ENCODE assay signal across 14 mouse cellular contexts in the genomic region with DNA sequence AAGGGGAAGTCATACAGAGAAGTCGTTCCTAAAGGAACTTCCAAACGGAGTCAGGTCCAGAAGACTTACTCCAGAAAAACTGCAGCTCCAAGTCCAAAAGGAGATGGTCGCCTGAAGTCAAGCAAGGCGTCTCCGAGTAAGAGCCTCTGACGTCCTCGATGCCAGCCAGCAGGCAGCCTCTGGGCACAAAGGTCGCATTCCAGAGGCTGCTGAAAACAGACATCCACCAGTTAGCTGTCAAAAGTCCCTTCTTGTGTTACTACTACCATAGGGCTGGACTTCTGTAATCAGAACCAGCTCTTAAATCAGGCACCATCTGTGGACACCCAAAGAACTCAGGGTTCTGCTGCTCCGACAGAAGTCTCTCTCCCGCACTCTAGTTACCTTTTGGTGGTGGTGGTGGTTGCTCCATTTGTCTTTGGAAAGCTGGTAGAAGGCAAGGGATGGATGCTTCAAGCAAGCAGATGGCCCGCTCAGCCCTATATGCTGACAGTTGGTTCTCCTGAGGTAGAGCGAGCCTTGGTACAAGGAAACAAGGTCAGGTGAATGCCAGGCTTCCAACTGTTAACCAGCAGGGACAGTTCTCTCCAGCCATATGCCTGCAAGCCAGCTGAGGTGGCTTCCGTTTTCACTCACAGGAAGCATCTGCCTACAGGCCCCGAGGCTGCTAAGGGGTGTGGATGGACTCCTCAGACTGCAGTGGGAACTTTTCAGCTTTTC. TPM values are rescaled to one million over a fixed set of nuclear protein-coding genes. Genes with fewer than 3 reads are reported as not detected.
DNase-seq lines count a peak whose midpoint lies in the region; ATAC-seq and TF ChIP-seq lines count a peak whose summit lies in the region.
"Had no signal": no experiment of that assay in that cellular context is flagged by ENCODE, and none has a peak within 500 bp of the region (broad histone marks: within the 10 kb centered on the region; RNA-seq: fewer than 3 reads in every experiment).

No protein-coding gene starts in this region.

- H3K36me3 ChIP-seq in hindbrain, embryonic 15.5 days: peaks cover 67% of the 10 kb centered on the region
- H3K36me3 ChIP-seq in hindbrain, embryonic 14.5 days (replicated peaks; ENCODE audit: control insufficient read depth, insufficient read depth): peaks cover 96% of the 10 kb centered on the region

- H3K4me2 ChIP-seq in hindbrain, embryonic 15.5 days: no peak overlapping the region
- no peak overlapping the region for H3K4me2 ChIP-seq in hindbrain, embryonic 14.5 days (replicated peaks)
- H3K4me2 ChIP-seq: limb, embryonic 13.5 days; midbrain, embryonic 13.5 days; neural tube, embryonic 13.5 days had no signal

- no peak overlapping the region for H3K27ac ChIP-seq in hindbrain, embryonic 15.5 days (replicated peaks)
- H3K27ac ChIP-seq in hindbrain, embryonic 14.5 days: no peak overlapping the region
- H3K27ac ChIP-seq in cerebellum, adult 2 months (ENCODE audit: insufficient read depth, low read length): peak overlapping the region; percentile 91
- H3K27ac ChIP-seq: limb, embryonic 13.5 days; midbrain, embryonic 13.5 days; neural tube, embryonic 13.5 days had no signal

- no peak for DNase-seq in hindbrain, embryonic 14.5 days (ENCODE audit: low spot score)
- peak; percentile 64 for DNase-seq in adipocyte (ENCODE audit: low spot score)
- DNase-seq in cerebellum, adult 2 months: peak; percentile 92 to 98
- DNase-seq in kidney, adult 8-10 months: peak; percentile 68 to 76
- no peak for DNase-seq in thymus, postnatal 14 days
- no peak for DNase-seq in spleen, adult 18-20 months
- DNase-seq in heart, postnatal 14 days: no peak
- DNase-seq: gastrocnemius, postnatal 14 days had no signal

- no peaks in the 10 kb centered on the region for H3K9me3 ChIP-seq in hindbrain, embryonic 15.5 days
- H3K9me3 ChIP-seq in hindbrain, embryonic 14.5 days (ENCODE audit: control insufficient read depth, low read length): no peaks in the 10 kb centered on the region
- H3K9me3 ChIP-seq: limb, embryonic 13.5 days; midbrain, embryonic 13.5 days; neural tube, embryonic 13.5 days had no signal

- H3K4me1 ChIP-seq in hindbrain, embryonic 15.5 days (replicated peaks): peaks cover 12% of the 10 kb centered on the region
- H3K4me1 ChIP-seq in hindbrain, embryonic 14.5 days (replicated peaks; ENCODE audit: control insufficient read depth, insufficient read depth, low read length): peaks cover 13% of the 10 kb centered on the region
- peaks cover 60% of the 10 kb centered on the region for H3K4me1 ChIP-seq in cerebellum, adult 2 months (ENCODE audit: control insufficient read depth, insufficient read depth, low read length)

- TF ChIP-seq CTCF in cerebellum, adult 2 months (IDR thresholded peaks at IDR 0.05; ENCODE audit: borderline replicate concordance, insufficient read depth, low read depth, low read length): no peak

- H3K27me3 ChIP-seq in hindbrain, embryonic 15.5 days: no peaks in the 10 kb centered on the region
- no peaks in the 10 kb centered on the region for H3K27me3 ChIP-seq in hindbrain, embryonic 14.5 days (ENCODE audit: control insufficient read depth, insufficient read depth, low read length)
- H3K27me3 ChIP-seq in cerebellum, adult 2 months (ENCODE audit: control insufficient read depth, insufficient read depth, low read length): no peaks in the 10 kb centered on the region
- H3K27me3 ChIP-seq: limb, embryonic 13.5 days; midbrain, embryonic 13.5 days; neural tube, embryonic 13.5 days had no signal

- intact Hi-C loops in heart, postnatal 14 days (cut with DNase I): no loop called here

- H3K4me3 ChIP-seq in hindbrain, embryonic 15.5 days: no peak overlapping the region
- H3K4me3 ChIP-seq in hindbrain, embryonic 14.5 days (replicated peaks; ENCODE audit: low read length): no peak overlapping the region
- no peak overlapping the region for H3K4me3 ChIP-seq in cerebellum, adult 2 months (replicated peaks; ENCODE audit: insufficient read depth, low read depth, low read length)
- H3K4me3 ChIP-seq: erythroblast, embryonic 14.5 days; limb, embryonic 13.5 days; midbrain, embryonic 13.5 days; neural tube, embryonic 13.5 days had no signal

- TF ChIP-seq POLR2A in cerebellum, adult 2 months (IDR thresholded peaks at IDR 0.05; ENCODE audit: borderline replicate concordance, insufficient read depth, low read length): peak; percentile 38; the same call in 1 of the 2 replicates

- ATAC-seq in hindbrain, embryonic 15.5 days (ENCODE audit: low FRiP score, low read depth): 0 out of 2 replicates have a peak, but pooled peaks have one; percentile 11
- no peak for ATAC-seq in hindbrain, embryonic 14.5 days (ENCODE audit: low FRiP score)
- ATAC-seq: lung, postnatal 0 days; midbrain, embryonic 13.5 days had no signal

- WGBS in hindbrain, embryonic 15.5 days: 78% methylated on average over 14 of the region's 14 CpGs
- WGBS in hindbrain, embryonic 14.5 days: 79% methylated on average over 14 of the region's 14 CpGs
- WGBS in cerebellum, adult 2 months: 31% methylated on average over 14 of the region's 14 CpGs

- H3K9ac ChIP-seq in hindbrain, embryonic 15.5 days: no peak overlapping the region
- no peak overlapping the region for H3K9ac ChIP-seq in hindbrain, embryonic 14.5 days
- H3K9ac ChIP-seq: limb, embryonic 13.5 days; midbrain, embryonic 13.5 days; neural tube, embryonic 13.5 days had no signal

RNA-seq across cellular contexts. Expression of a gene that starts 25.7 kb away (rescaled TPM):
- polyA plus RNA-seq in hindbrain, embryonic 15.5 days (2015; fragmentation: Nextera tagmentation; extraction: Ambion mirVana): 14.0 and 16.1 TPM in 2 replicates
- 10.8 and 11.4 TPM in 2 replicates for polyA plus RNA-seq in hindbrain, embryonic 14.5 days (2014; fragmentation: Nextera tagmentation; extraction: Ambion mirVana)
- polyA plus RNA-seq in cerebellum, adult 2 months (2012; rRNA removed): 31.8 and 37.1 TPM in 2 replicates
- 1 to 10 TPM; 8.2 to 8.3 TPM for total RNA-seq in heart, postnatal 14 days (2021)

RNA-seq across cellular contexts. Expression of a gene that starts 25.8 kb away (rescaled TPM):
- polyA plus RNA-seq in hindbrain, embryonic 15.5 days (2015; fragmentation: Nextera tagmentation; extraction: Ambion mirVana): 340 and 351 TPM in 2 replicates
- polyA plus RNA-seq in hindbrain, embryonic 14.5 days (2014; fragmentation: Nextera tagmentation; extraction: Ambion mirVana): 417 and 429 TPM in 2 replicates
- polyA plus RNA-seq in cerebellum, adult 2 months (2012; rRNA removed): 676 and 721 TPM in 2 replicates
- 100 to 1,000 TPM; 425 to 428 TPM for total RNA-seq in heart, postnatal 14 days (2021)

RNA-seq across cellular contexts. Expression of a gene that starts 35.4 kb away (rescaled TPM):
- 8.4 and 8.8 TPM in 2 replicates for polyA plus RNA-seq in hindbrain, embryonic 15.5 days (2015; fragmentation: Nextera tagmentation; extraction: Ambion mirVana)
- 8.6 and 9.7 TPM in 2 replicates for polyA plus RNA-seq in hindbrain, embryonic 14.5 days (2014; fragmentation: Nextera tagmentation; extraction: Ambion mirVana)
- 11.7 and 12.7 TPM in 2 replicates for polyA plus RNA-seq in cerebellum, adult 2 months (2012; rRNA removed)
- total RNA-seq in heart, postnatal 14 days (2021): 1 to 10 TPM; 3.8 to 4.1 TPM

Comparison
In these comparisons a context has a peak if more than half of its experiments do, and no peak if none do; other contexts are left out.
1. DNase-seq: peak in adipocyte (single experiment), cerebellum, adult 2 months (2 of 2) and kidney, adult 8-10 months (2 of 2); none in hindbrain, embryonic 14.5 days (single experiment), thymus, postnatal 14 days (single experiment), spleen, adult 18-20 months (0 of 2) and heart, postnatal 14 days (0 of 2).